Mouse (Mus musculus) kidney, adult 2 months (tissue): Measurements from ENCODE around the gene Gpam.

Source experiments
- CTCF ChIP-seq: fragments of 200-500 bp; conservative IDR thresholded peaks from 2 replicates; pipeline ENCODE4 v1.5.1; 2011; ENCODE audit warnings: low read depth, mild to moderate bottlenecking, control low read depth, low read length, moderate library complexity, mixed read lengths; ENCODE audit not compliant: insufficient read depth, insufficient read length
- POLR2A ChIP-seq: fragments of 200-500 bp; IDR thresholded peaks from one replicate; pipeline ENCODE4 v1.6.1; 2011; ENCODE audit warnings: low read depth, low read length, control low read depth

GRCm38 (mm10) chr19:55128469-55128868 is 1.4 kb upstream of the Gpam start:
- no peak for TF ChIP-seq POLR2A
- TF ChIP-seq CTCF = no peak
